Mouse (Mus musculus): ENCODE data around the gene Crb2. TPM values are rescaled to one million over a fixed set of nuclear protein-coding genes. Genes with fewer than 3 reads are reported as not detected.

Gene Crb2
- polyA plus RNA-seq, 1 experiment from 2014 or later = 6.3 TPM

- no peak; the same call in 1 of the 2 replicates for ATAC-seq (ENCODE audit: low FRiP score)
These were observed 27.5 kb upstream of the Crb2 start for GRCm38 (mm10) chr2:37748442-37749066.

GRCm38 (mm10) chr2:37749323-37749722 lies 26.7 kb upstream of the Crb2 start:
- no peak overlapping the region for H3K27ac ChIP-seq
- H3K4me1 ChIP-seq (replicated peaks; ENCODE audit: control insufficient read depth, insufficient read depth, low read length) = peaks cover 9% of the 10 kb centered on the region; the same call in 1 of the 2 replicates
- no peaks in the 10 kb centered on the region for H3K27me3 ChIP-seq (ENCODE audit: control insufficient read depth, insufficient read depth, low read length)
- WGBS = 86% methylated on average over 6 of the region's 6 CpGs
- no peak overlapping the region for H3K9ac ChIP-seq
- DNase-seq (ENCODE audit: low spot score) (no peak), ATAC-seq (ENCODE audit: low FRiP score) (no peak)
- no peaks in the 10 kb centered on the region for H3K9me3 ChIP-seq (ENCODE audit: control insufficient read depth, low read length)
- no peaks in the 10 kb centered on the region for H3K36me3 ChIP-seq (replicated peaks; ENCODE audit: control insufficient read depth, insufficient read depth)
- H3K4me3 ChIP-seq (replicated peaks; ENCODE audit: low read length) = no peak overlapping the region
- no peak overlapping the region for H3K4me2 ChIP-seq (replicated peaks)

More at GRCm38 (mm10) chr2:37748442-37749066, 27.5 kb upstream of the Crb2 start:
- H3K4me3 ChIP-seq (replicated peaks; ENCODE audit: low read length) = no peak overlapping the region
- H3K36me3 ChIP-seq (replicated peaks; ENCODE audit: control insufficient read depth, insufficient read depth) = no peaks in the 10 kb centered on the region
- WGBS = 53% methylated on average over 10 of the region's 10 CpGs
- peaks cover 9% of the 10 kb centered on the region; the same call in 1 of the 2 replicates for H3K4me1 ChIP-seq (replicated peaks; ENCODE audit: control insufficient read depth, insufficient read depth, low read length)
- H3K4me2 ChIP-seq (replicated peaks) = no peak overlapping the region
- H3K9ac ChIP-seq = no peak overlapping the region
- no peak for DNase-seq (ENCODE audit: low spot score)
- no peaks in the 10 kb centered on the region for H3K27me3 ChIP-seq (ENCODE audit: control insufficient read depth, insufficient read depth, low read length)
- 0 out of 2 replicates have a peak overlapping the region, but pooled peaks have one; percentile 14 for H3K27ac ChIP-seq
- no peaks in the 10 kb centered on the region for H3K9me3 ChIP-seq (ENCODE audit: control insufficient read depth, low read length)

GRCm38 (mm10) chr2:37751114-37751513 lies 24.9 kb upstream of the Crb2 start:
- no peak overlapping the region for H3K9ac ChIP-seq
- peaks cover 9% of the 10 kb centered on the region; the same call in 1 of the 2 replicates for H3K4me1 ChIP-seq (replicated peaks; ENCODE audit: control insufficient read depth, insufficient read depth, low read length)
- H3K4me3 ChIP-seq (replicated peaks; ENCODE audit: low read length) = no peak overlapping the region
- no peaks in the 10 kb centered on the region for H3K36me3 ChIP-seq (replicated peaks; ENCODE audit: control insufficient read depth, insufficient read depth)
- H3K9me3 ChIP-seq (ENCODE audit: control insufficient read depth, low read length) = no peaks in the 10 kb centered on the region
- no peaks in the 10 kb centered on the region for H3K27me3 ChIP-seq (ENCODE audit: control insufficient read depth, insufficient read depth, low read length)
- no peak overlapping the region for H3K27ac ChIP-seq
- WGBS = 97% methylated on average over 1 of the region's 1 CpGs
- ATAC-seq (ENCODE audit: low FRiP score) = no peak
- no peak overlapping the region for H3K4me2 ChIP-seq (replicated peaks)
- DNase-seq (ENCODE audit: low spot score) = no peak

GRCm38 (mm10) chr2:37756220-37756930 lies 19.7 kb upstream of the Crb2 start:
- Histone ChIP-seq H3K4me1 (replicated peaks; ENCODE audit: control insufficient read depth, insufficient read depth, low read length) (peaks cover 10% of the 10 kb centered on the region), H3K27ac (no peak overlapping the region), H3K9me3 (ENCODE audit: control insufficient read depth, low read length) (no peaks in the 10 kb centered on the region), H3K4me2 (replicated peaks) (no peak overlapping the region), H3K9ac (no peak overlapping the region), H3K27me3 (ENCODE audit: control insufficient read depth, insufficient read depth, low read length) (no peaks in the 10 kb centered on the region), H3K36me3 (replicated peaks; ENCODE audit: control insufficient read depth, insufficient read depth) (no peaks in the 10 kb centered on the region), H3K4me3 (replicated peaks; ENCODE audit: low read length) (no peak overlapping the region)
- ATAC-seq (ENCODE audit: low FRiP score) (no peak; the same call in 1 of the 2 replicates), DNase-seq (ENCODE audit: low spot score) (no peak)
- WGBS = 90% methylated on average over 2 of the region's 2 CpGs

GRCm38 (mm10) chr2:37757016-37757415 lies 19.0 kb upstream of the Crb2 start:
- WGBS = 87% methylated on average over 5 of the region's 5 CpGs
- no peak overlapping the region for H3K4me3 ChIP-seq (replicated peaks; ENCODE audit: low read length)
- no peak for ATAC-seq (ENCODE audit: low FRiP score)

GRCm38 (mm10) chr2:37757784-37758183 lies 18.3 kb upstream of the Crb2 start:
- Histone ChIP-seq H3K27ac (0 out of 2 replicates have a peak overlapping the region, but pooled peaks have one; percentile 1), H3K9ac (no peak overlapping the region), H3K27me3 (ENCODE audit: control insufficient read depth, insufficient read depth, low read length) (no peaks in the 10 kb centered on the region), H3K36me3 (replicated peaks; ENCODE audit: control insufficient read depth, insufficient read depth) (no peaks in the 10 kb centered on the region), H3K4me2 (replicated peaks) (no peak overlapping the region), H3K9me3 (ENCODE audit: control insufficient read depth, low read length) (no peaks in the 10 kb centered on the region), H3K4me3 (replicated peaks; ENCODE audit: low read length) (no peak overlapping the region), H3K4me1 (replicated peaks; ENCODE audit: control insufficient read depth, insufficient read depth, low read length) (peaks cover 10% of the 10 kb centered on the region)
- 80% methylated on average over 4 of the region's 4 CpGs for WGBS
- ATAC-seq (ENCODE audit: low FRiP score) (no peak), DNase-seq (ENCODE audit: low spot score) (no peak)

More at GRCm38 (mm10) chr2:37757016-37757415, 19.0 kb upstream of the Crb2 start:
- Histone ChIP-seq H3K27me3 (ENCODE audit: control insufficient read depth, insufficient read depth, low read length) (no peaks in the 10 kb centered on the region), H3K27ac (no peak overlapping the region), H3K36me3 (replicated peaks; ENCODE audit: control insufficient read depth, insufficient read depth) (no peaks in the 10 kb centered on the region), H3K9ac (no peak overlapping the region), H3K9me3 (ENCODE audit: control insufficient read depth, low read length) (no peaks in the 10 kb centered on the region), H3K4me2 (replicated peaks) (no peak overlapping the region), H3K4me1 (replicated peaks; ENCODE audit: control insufficient read depth, insufficient read depth, low read length) (peaks cover 10% of the 10 kb centered on the region)
- DNase-seq (ENCODE audit: low spot score) = no peak

- 0 out of 2 replicates have a peak overlapping the region, but pooled peaks have one; percentile 1 for H3K27ac ChIP-seq
- no peaks in the 10 kb centered on the region for H3K27me3 ChIP-seq (ENCODE audit: control insufficient read depth, insufficient read depth, low read length)
- no peak overlapping the region for H3K4me3 ChIP-seq (replicated peaks; ENCODE audit: low read length)
- ATAC-seq (ENCODE audit: low FRiP score) = peak; percentile 46; the same call in 1 of the 2 replicates
- H3K4me1 ChIP-seq (replicated peaks; ENCODE audit: control insufficient read depth, insufficient read depth, low read length) = peaks cover 10% of the 10 kb centered on the region
- peak overlapping the region; percentile 30 for H3K4me2 ChIP-seq (replicated peaks)
- DNase-seq (ENCODE audit: low spot score) = no peak
- no peaks in the 10 kb centered on the region for H3K9me3 ChIP-seq (ENCODE audit: control insufficient read depth, low read length)
- H3K36me3 ChIP-seq (replicated peaks; ENCODE audit: control insufficient read depth, insufficient read depth) = no peaks in the 10 kb centered on the region
- H3K9ac ChIP-seq = peak overlapping the region; percentile 35
- WGBS = 5% methylated on average over 21 of the region's 21 CpGs
These were observed 17.6 kb upstream of the Crb2 start for GRCm38 (mm10) chr2:37758343-37759015.

GRCm38 (mm10) chr2:37760633-37761032 lies 15.4 kb upstream of the Crb2 start:
- 37% methylated on average over 6 of the region's 6 CpGs for WGBS
- Histone ChIP-seq H3K27me3 (ENCODE audit: control insufficient read depth, insufficient read depth, low read length) (no peaks in the 10 kb centered on the region), H3K4me3 (replicated peaks; ENCODE audit: low read length) (no peak overlapping the region), H3K27ac (no peak overlapping the region), H3K9me3 (ENCODE audit: control insufficient read depth, low read length) (no peaks in the 10 kb centered on the region), H3K9ac (no peak overlapping the region), H3K4me2 (replicated peaks) (no peak overlapping the region), H3K36me3 (replicated peaks; ENCODE audit: control insufficient read depth, insufficient read depth) (no peaks in the 10 kb centered on the region), H3K4me1 (replicated peaks; ENCODE audit: control insufficient read depth, insufficient read depth, low read length) (peaks cover 11% of the 10 kb centered on the region)
- ATAC-seq (ENCODE audit: low FRiP score) = no peak
- DNase-seq (ENCODE audit: low spot score) = no peak

- no peaks in the 10 kb centered on the region for H3K9me3 ChIP-seq (ENCODE audit: control insufficient read depth, low read length)
- H3K27me3 ChIP-seq (ENCODE audit: control insufficient read depth, insufficient read depth, low read length) = no peaks in the 10 kb centered on the region
- peaks cover 12% of the 10 kb centered on the region for H3K4me1 ChIP-seq (replicated peaks; ENCODE audit: control insufficient read depth, insufficient read depth, low read length)
- no peak overlapping the region for H3K4me2 ChIP-seq (replicated peaks)
- no peak overlapping the region for H3K27ac ChIP-seq
- H3K36me3 ChIP-seq (replicated peaks; ENCODE audit: control insufficient read depth, insufficient read depth) = no peaks in the 10 kb centered on the region
- WGBS = 26% methylated on average over 3 of the region's 3 CpGs
- H3K4me3 ChIP-seq (replicated peaks; ENCODE audit: low read length) = no peak overlapping the region
- no peak overlapping the region for H3K9ac ChIP-seq
- no peak for ATAC-seq (ENCODE audit: low FRiP score)
- no peak for DNase-seq (ENCODE audit: low spot score)
These were observed 12.4 kb upstream of the Crb2 start for GRCm38 (mm10) chr2:37763638-37764037.

Data from hindbrain, embryonic 14.5 days (tissue).